Mouse (Mus musculus): Measurements from ENCODE around the gene D130043K22Rik. TPM values are rescaled to one million over a fixed set of nuclear protein-coding genes. Genes with fewer than 3 reads are reported as not detected.

Gene D130043K22Rik
- 0.12 and 0.14 TPM in 2 replicates for polyA plus RNA-seq (2014; fragmentation: Nextera tagmentation; extraction: Ambion mirVana)

GRCm38 (mm10) chr13:24844983-24845955 is at the start of gene D130043K22Rik:
D130043K22Rik (plus strand) TSS chr13:24845135.
- Histone ChIP-seq H3K9me3 (ENCODE audit: low read depth, low read length) (no peaks in the 10 kb centered on the region), H3K36me3 (ENCODE audit: insufficient read depth) (peaks cover 18% of the 10 kb centered on the region; the same call in 1 of the 2 replicates), H3K4me2 (peak within 1 kb of the TSS; percentile 75), H3K4me3 (ENCODE audit: low read depth, low read length) (peak within 1 kb of the TSS; percentile 36), H3K27me3 (ENCODE audit: insufficient read depth, low read length) (no peaks in the 10 kb centered on the region), H3K4me1 (ENCODE audit: insufficient read depth) (no peaks in the 10 kb centered on the region), H3K27ac (ENCODE audit: low read depth) (no peak within 1 kb of the TSS), H3K9ac (peak within 1 kb of the TSS; percentile 28; the same call in 1 of the 2 replicates)
- DNase-seq: peak; percentile 66
- peak; percentile 89 for ATAC-seq (ENCODE audit: insufficient read depth)
- whole genome bisulfite sequencing: 12% methylated on average over 40 of the region's 40 CpGs
- TF ChIP-seq CTCF (IDR thresholded peaks at IDR 0.05; ENCODE audit: low read depth): no peak

GRCm38 (mm10) chr13:24798686-24799085 is 46.2 kb upstream of the D130043K22Rik start:
- Histone ChIP-seq H3K9me3 (ENCODE audit: low read depth, low read length) (no peaks in the 10 kb centered on the region), H3K9ac (no peak overlapping the region), H3K4me3 (ENCODE audit: low read depth, low read length) (no peak overlapping the region), H3K27me3 (ENCODE audit: insufficient read depth, low read length) (no peaks in the 10 kb centered on the region), H3K4me2 (no peak overlapping the region), H3K36me3 (ENCODE audit: insufficient read depth) (no peaks in the 10 kb centered on the region), H3K27ac (ENCODE audit: low read depth) (no peak overlapping the region), H3K4me1 (ENCODE audit: insufficient read depth) (no peaks in the 10 kb centered on the region)
- 94% methylated on average over 4 of the region's 4 CpGs for WGBS
- no peak for DNase-seq
- no peak for ATAC-seq (ENCODE audit: insufficient read depth)
- TF ChIP-seq CTCF (IDR thresholded peaks at IDR 0.05; ENCODE audit: low read depth): no peak

GRCm38 (mm10) chr13:24799378-24799777 is 45.6 kb upstream of the D130043K22Rik start:
- H3K9ac ChIP-seq: peak overlapping the region; percentile 64; the same call in 1 of the 2 replicates
- no peak overlapping the region for H3K27ac ChIP-seq (ENCODE audit: low read depth)
- no peaks in the 10 kb centered on the region for H3K9me3 ChIP-seq (ENCODE audit: low read depth, low read length)
- H3K36me3 ChIP-seq (ENCODE audit: insufficient read depth): no peaks in the 10 kb centered on the region
- H3K27me3 ChIP-seq (ENCODE audit: insufficient read depth, low read length): no peaks in the 10 kb centered on the region
- WGBS: 59% methylated on average over 5 of the region's 5 CpGs
- H3K4me2 ChIP-seq: peak overlapping the region; percentile 91
- no peak for TF ChIP-seq CTCF (IDR thresholded peaks at IDR 0.05; ENCODE audit: low read depth)
- H3K4me3 ChIP-seq (ENCODE audit: low read depth, low read length): peak overlapping the region; percentile 98
- no peaks in the 10 kb centered on the region for H3K4me1 ChIP-seq (ENCODE audit: insufficient read depth)
- ATAC-seq (ENCODE audit: insufficient read depth) (no peak), DNase-seq (no peak)

GRCm38 (mm10) chr13:24799925-24800673 is 44.8 kb upstream of the D130043K22Rik start:
- Histone ChIP-seq H3K9ac (peak overlapping the region; percentile 64), H3K4me3 (ENCODE audit: low read depth, low read length) (peak overlapping the region; percentile 98), H3K9me3 (ENCODE audit: low read depth, low read length) (no peaks in the 10 kb centered on the region), H3K36me3 (ENCODE audit: insufficient read depth) (peaks cover 5% of the 10 kb centered on the region), H3K4me2 (peak overlapping the region; percentile 91), H3K27ac (ENCODE audit: low read depth) (peak overlapping the region; percentile 87), H3K4me1 (ENCODE audit: insufficient read depth) (no peaks in the 10 kb centered on the region), H3K27me3 (ENCODE audit: insufficient read depth, low read length) (no peaks in the 10 kb centered on the region)
- peak; percentile 48 for ATAC-seq (ENCODE audit: insufficient read depth)
- DNase-seq: peak; percentile 58
- under 1% methylated on average over 31 of the region's 31 CpGs for WGBS
- no peak for TF ChIP-seq CTCF (IDR thresholded peaks at IDR 0.05; ENCODE audit: low read depth)

GRCm38 (mm10) chr13:24800674-24801307 is 44.1 kb upstream of the D130043K22Rik start:
- H3K4me3 ChIP-seq (ENCODE audit: low read depth, low read length): peak overlapping the region; percentile 98
- peak overlapping the region; percentile 98 for H3K9ac ChIP-seq
- 0% methylated on average over 42 of the region's 42 CpGs for WGBS
- H3K4me2 ChIP-seq: peak overlapping the region; percentile 91
- peak overlapping the region; percentile 100 for H3K27ac ChIP-seq (ENCODE audit: low read depth)
- TF ChIP-seq CTCF (IDR thresholded peaks at IDR 0.05; ENCODE audit: low read depth): no peak
- H3K9me3 ChIP-seq (ENCODE audit: low read depth, low read length): no peaks in the 10 kb centered on the region
- H3K4me1 ChIP-seq (ENCODE audit: insufficient read depth): no peaks in the 10 kb centered on the region
- H3K27me3 ChIP-seq (ENCODE audit: insufficient read depth, low read length): no peaks in the 10 kb centered on the region
- peak; percentile 95 for DNase-seq
- ATAC-seq (ENCODE audit: insufficient read depth): peak; percentile 97
- H3K36me3 ChIP-seq (ENCODE audit: insufficient read depth): peaks cover 10% of the 10 kb centered on the region

GRCm38 (mm10) chr13:24801308-24801921 is 43.5 kb upstream of the D130043K22Rik start, which contains the start of gene BC005537:
BC005537 (plus strand) TSS chr13:24801657.
- Histone ChIP-seq H3K4me2 (peak within 1 kb of the TSS; percentile 91), H3K27me3 (ENCODE audit: insufficient read depth, low read length) (no peaks in the 10 kb centered on the region), H3K27ac (ENCODE audit: low read depth) (peak within 1 kb of the TSS; percentile 100), H3K4me1 (ENCODE audit: insufficient read depth) (no peaks in the 10 kb centered on the region), H3K36me3 (ENCODE audit: insufficient read depth) (peaks cover 17% of the 10 kb centered on the region), H3K9me3 (ENCODE audit: low read depth, low read length) (no peaks in the 10 kb centered on the region), H3K9ac (peak within 1 kb of the TSS; percentile 98), H3K4me3 (ENCODE audit: low read depth, low read length) (peak within 1 kb of the TSS; percentile 98)
- WGBS: under 1% methylated on average over 69 of the region's 74 CpGs
- peak; percentile 22; the same call in 1 of the 2 replicates for TF ChIP-seq CTCF (IDR thresholded peaks at IDR 0.05; ENCODE audit: low read depth)
- peak; percentile 68 for DNase-seq
- ATAC-seq (ENCODE audit: insufficient read depth): peak; percentile 54
